Mouse (Mus musculus) R1 (cell line): Measurements from ENCODE around the gene Cgrrf1.

ENCODE experiments used
- DNase-seq: peaks from one replicate; pipeline ENCODE4 v3.0.0-alpha.2; 2018; ENCODE audit warnings: low read depth, low spot score

Cgrrf1 gene

GRCm38 (mm10) chr14:46821873-46822716 is 9.8 kb upstream of the Cgrrf1 start, which contains the start of gene Gmfb:
Gene Gmfb (minus strand): TSS chr14:46822242.
- peak; percentile 90 for DNase-seq

DNA sequence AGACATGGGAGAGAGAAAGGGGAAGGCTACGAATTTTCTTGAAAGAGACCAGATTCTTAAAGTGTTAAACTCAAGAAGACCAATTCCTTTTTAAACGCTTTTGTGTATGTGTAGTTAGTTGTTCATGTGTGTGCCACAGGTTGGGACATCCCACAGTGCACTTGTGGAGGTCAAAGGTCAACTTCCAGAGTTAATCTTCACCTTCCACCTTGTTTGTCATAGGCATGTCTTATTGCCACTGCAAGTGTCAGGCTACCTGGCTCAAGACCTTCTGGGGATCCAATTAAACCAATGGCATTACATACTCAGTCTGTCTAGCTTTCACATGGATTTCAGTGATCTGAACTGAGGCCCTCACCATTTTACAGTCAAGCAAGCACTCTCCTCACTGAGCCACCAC is 7.9 kb upstream of the Cgrrf1 start:
- DNase-seq, result no peak

- DNase-seq, result no peak
Observed at GRCm38 (mm10) chr14:46827430-46827829, 4.5 kb upstream of the Cgrrf1 start.

DNA sequence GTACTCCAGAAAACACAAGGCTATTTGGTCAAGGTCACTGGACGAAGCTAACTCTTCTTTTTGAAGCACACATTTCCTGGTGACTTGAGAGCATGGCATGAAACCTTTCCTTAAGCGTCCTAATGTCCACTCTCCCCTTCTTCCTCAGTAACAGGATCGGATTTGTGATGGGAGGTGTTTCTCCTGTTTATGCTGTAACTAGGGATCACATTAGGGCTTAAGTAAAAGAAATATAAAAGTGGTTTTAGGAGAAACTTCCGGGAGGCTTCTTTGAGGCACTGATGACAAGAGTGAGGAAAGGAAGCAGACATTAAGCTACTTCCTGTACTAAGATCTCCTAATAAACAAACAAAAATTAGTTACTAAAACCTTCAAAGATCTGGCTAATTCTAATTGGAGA is 630 bp upstream of the Cgrrf1 start:
- no peak for DNase-seq

- DNase-seq, result no peak
Observed at GRCm38 (mm10) chr14:46832354-46833272, 688 bp downstream of the Cgrrf1 start.

GRCm38 (mm10) chr14:46839326-46839725 is 7.4 kb downstream of the Cgrrf1 start:
- DNase-seq, result no peak

DNA sequence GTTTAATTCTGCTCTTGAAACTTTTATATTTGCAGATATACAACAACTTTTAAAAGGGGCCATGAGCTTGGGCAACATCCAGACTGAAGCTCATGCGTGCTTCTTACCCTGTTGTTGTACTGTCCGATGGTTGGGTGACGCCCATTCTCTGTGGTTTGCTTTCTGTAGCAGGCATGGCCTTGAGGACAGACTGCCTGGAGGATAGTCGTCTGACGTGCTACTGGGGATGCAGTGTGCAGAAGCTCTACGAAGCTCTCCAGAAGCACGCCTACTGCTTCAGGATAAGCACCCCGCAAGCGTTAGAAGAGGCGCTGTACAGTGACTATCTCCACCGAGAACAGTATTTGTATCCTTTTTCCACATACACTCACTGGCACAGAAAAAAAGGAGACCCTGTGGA is 13.8 kb downstream of the Cgrrf1 start:
- no peak for DNase-seq

DNA sequence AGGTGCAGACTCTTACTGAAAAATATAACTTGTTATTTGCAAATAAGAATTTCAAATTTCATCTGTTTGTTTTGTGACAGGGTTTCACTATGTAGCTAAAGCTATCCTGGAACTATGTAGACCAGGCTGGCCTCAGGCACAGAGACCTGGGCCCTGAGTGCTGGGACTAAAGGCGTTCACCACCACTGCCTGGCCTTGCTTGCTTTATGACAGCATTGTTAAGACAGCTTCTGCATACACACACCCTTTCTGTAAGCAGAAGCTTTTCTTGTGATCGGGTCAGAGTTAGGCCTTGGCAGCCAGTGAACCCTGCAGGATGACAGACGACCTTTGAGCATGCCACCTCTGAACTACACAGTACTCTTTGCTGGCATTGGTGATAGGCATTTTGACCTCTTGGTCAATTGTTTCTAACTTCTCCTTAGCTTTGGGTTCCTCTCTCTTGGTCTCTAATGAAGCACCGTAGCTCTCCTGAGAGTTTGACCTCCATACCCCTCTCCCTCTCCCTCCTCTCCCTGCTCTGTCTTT is 16.2 kb downstream of the Cgrrf1 start:
- DNase-seq, result no peak

DNA sequence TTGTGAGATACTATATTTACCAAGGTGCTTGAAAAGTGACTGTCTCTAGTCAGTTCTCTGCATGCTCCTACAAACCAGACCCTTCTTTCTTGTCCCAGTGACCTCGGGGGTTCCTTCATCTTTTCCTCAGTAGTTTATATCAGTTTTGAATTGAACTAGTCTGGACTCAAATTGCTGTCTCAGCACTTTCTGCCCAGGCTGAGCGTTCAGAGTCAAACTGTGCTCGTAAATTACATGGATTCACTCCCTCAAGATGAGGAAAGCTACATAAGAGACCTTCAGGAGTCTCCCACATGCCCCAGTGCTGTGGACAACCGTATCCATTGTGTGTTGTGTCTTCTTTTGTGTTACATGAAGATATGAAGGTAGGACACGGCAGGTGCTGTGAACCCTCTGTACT is 16.8 kb downstream of the Cgrrf1 start:
- no peak for DNase-seq

- DNase-seq, result no peak
Observed at GRCm38 (mm10) chr14:46849769-46850168, 17.8 kb downstream of the Cgrrf1 start.

- DNase-seq, result no peak
Observed at GRCm38 (mm10) chr14:46853677-46854076, 21.8 kb downstream of the Cgrrf1 start.

GRCm38 (mm10) chr14:46862922-46863321 is 31.0 kb downstream of the Cgrrf1 start:
- no peak for DNase-seq

DNA sequence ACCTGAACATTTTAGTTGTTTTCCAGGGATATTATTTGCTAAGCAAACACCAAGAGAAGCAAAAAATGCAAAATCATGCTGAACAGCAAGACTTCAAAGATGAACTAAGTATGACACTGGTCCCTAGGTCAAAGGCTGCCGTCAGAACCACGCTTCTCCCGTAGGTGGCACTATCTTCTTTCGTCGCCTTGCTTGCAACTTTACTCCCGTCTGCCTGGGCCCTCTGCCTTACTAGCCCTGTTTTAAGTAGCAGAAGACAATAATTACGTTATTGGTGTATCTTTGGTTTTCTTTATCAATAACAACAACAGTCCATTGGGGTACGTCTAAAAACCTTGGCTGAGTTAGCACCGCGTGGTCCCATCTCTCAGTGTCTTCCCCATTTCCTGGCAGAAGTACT is 49.0 kb downstream of the Cgrrf1 start:
- peak; percentile 66 for DNase-seq

DNA sequence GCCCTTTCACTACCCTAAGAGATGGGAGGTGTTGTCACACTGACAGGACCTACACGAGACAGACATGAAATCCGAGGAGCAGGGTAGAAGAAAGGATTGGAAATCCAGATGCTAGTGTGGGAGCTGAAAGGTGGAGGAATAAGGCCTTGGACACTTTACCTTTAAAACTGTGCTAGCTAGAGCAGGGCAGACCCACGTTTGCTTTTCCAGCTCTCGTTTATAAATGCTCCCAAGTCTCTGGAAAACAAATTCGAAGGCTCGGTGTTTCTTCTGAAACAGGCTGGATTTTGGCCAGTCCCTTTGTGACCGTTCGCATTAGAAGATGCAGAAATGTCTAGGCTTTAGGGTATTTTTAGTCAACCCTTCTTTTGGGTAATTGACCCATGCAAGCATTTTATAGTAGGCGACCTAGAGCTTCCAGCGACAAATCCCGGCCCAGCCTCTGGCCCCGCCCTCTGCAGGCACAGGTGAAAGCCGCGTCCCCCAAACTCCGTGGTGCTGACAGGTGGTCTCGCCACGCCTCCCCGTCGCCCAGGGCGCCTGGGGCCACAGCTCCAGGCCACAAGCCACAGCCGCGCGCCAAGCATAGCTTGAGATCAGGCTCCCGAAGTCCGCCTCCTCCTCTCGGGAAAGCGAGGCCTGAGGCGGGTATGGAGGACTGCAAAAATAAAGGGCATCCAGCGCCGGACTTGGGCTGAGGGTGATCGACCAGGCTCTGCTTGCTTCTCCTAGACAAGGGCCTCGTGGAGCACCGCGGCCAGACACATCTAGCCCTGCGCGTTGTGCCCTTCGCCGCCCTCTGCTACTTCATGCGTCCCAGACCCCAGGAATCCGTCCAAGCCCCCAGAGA is 49.9 kb downstream of the Cgrrf1 start:
- peak; percentile 51 for DNase-seq

- peak; percentile 84 for DNase-seq
Observed at GRCm38 (mm10) chr14:46882431-46883067, 50.6 kb downstream of the Cgrrf1 start, which contains the start of gene Samd4. Gene Samd4 (plus strand): TSS chr14:46882854.

- peak; percentile 57 for DNase-seq
Observed at GRCm38 (mm10) chr14:46883068-46883870, 51.3 kb downstream of the Cgrrf1 start.

DNA sequence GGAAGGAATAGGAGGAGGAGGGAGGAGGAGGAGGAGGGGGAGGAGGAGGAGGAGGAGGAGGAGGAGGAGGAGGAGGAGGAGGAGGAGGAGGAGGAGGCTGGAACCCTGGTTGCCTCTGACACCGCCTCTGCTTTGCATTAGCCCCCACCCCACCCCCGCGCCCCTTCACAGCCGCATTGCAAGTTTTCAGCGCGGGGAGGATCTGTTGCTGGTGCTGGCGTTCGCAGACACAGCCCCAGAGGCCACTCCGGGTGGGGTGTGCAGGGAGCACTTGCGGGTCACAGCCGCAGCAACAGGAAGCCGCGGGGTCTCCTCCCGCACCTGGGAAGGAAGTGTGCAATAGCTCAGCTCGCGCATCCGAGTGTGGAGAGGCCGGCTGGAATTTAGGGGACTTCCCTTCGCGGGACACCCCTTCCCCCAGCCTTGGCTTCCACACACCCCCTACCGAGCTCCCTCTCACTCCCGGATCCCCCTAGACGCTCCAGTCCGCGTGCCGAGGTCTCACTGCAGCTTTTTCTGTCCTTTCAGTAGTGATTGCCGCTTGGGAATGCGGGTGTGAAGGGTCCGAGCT is 52.0 kb downstream of the Cgrrf1 start:
- DNase-seq, result peak; percentile 64

GRCm38 (mm10) chr14:46884701-46885428 is 52.9 kb downstream of the Cgrrf1 start:
- peak; percentile 64 for DNase-seq

- no peak for DNase-seq
Observed at GRCm38 (mm10) chr14:46885429-46885755, 53.5 kb downstream of the Cgrrf1 start.
